Mouse (Mus musculus) neural tube, embryonic 14.5 days (tissue): ENCODE data around the gene Casq2. TPM values are rescaled to one million over a fixed set of nuclear protein-coding genes. Genes with fewer than 3 reads are reported as not detected.

Experiments used
- ATAC-seq: fragments of 200-750 bp; cut with Nextera tagmentation; 2 replicates; pipeline ENCODE4 v1.8.0; 2017; ENCODE audit warnings: low read depth, mild to moderate bottlenecking, moderate TSS enrichment, moderate library complexity
- H3K27ac ChIP-seq: fragments of 300-500 bp; sonication (generic); 2 replicates; pipeline ENCODE4 v1.5.1; 2014; ENCODE audit warnings: low read depth, mild to moderate bottlenecking, control low read depth, low read length, moderate library complexity, mixed read lengths
- H3K27me3 ChIP-seq: fragments of 300-500 bp; sonication (generic); 2 replicates; pipeline ENCODE4 v1.6.1; 2014; ENCODE audit warnings: low read length; ENCODE audit not compliant: control insufficient read depth, insufficient read depth
- H3K36me3 ChIP-seq: fragments of 300-500 bp; sonication (generic); 2 replicates; pipeline ENCODE4 v1.6.1; 2014; ENCODE audit warnings: low read length, mixed read lengths; ENCODE audit not compliant: control insufficient read depth, insufficient read depth
- H3K4me1 ChIP-seq: fragments of 300-500 bp; sonication (generic); 2 replicates; pipeline ENCODE4 v1.6.1; 2014; ENCODE audit warnings: low read length; ENCODE audit not compliant: control insufficient read depth, insufficient read depth
- H3K4me2 ChIP-seq: fragments of 300-500 bp; sonication (generic); 2 replicates; pipeline ENCODE4 v1.6.1; 2014; ENCODE audit warnings: mild to moderate bottlenecking, low read depth, low read length, control low read depth
- H3K4me3 ChIP-seq: fragments of 300-500 bp; sonication (generic); 2 replicates; pipeline ENCODE4 v1.5.1; 2014; ENCODE audit warnings: low read depth, low read length, control low read depth, mixed read lengths
- H3K9ac ChIP-seq: fragments of 300-500 bp; sonication (generic); replicated peaks from 2 replicates; pipeline ENCODE4 v1.6.1; 2014; ENCODE audit warnings: low read depth, mild to moderate bottlenecking, control low read depth, low read length, mixed read lengths
- H3K9me3 ChIP-seq: fragments of 300-500 bp; sonication (generic); 2 replicates; pipeline ENCODE4 v1.6.1; 2016; ENCODE audit warnings: low read length; ENCODE audit not compliant: control insufficient read depth
- WGBS: fragments of 180-500 bp; shearing (Covaris S2); extraction: QIAGEN DNeasy Blood & Tissue Kit; methylation state at CpG from one replicate; pipeline ENCODE4 v1.1.7; 2014; 5-methylcytosine and 5-hydroxymethylcytosine counted together
- polyA plus RNA-seq: library from polyadenylated mRNA; unstranded; fragments of >200 nt; fragmentation: Nextera tagmentation; extraction: Ambion mirVana; gene quantifications from 2 replicates; pipeline ENCODE4 v1.2.1, GENCODE M21; 2014

Casq2 gene
- polyA plus RNA-seq, 1 experiment from 2014 or later: 0.75 TPM

DNA sequence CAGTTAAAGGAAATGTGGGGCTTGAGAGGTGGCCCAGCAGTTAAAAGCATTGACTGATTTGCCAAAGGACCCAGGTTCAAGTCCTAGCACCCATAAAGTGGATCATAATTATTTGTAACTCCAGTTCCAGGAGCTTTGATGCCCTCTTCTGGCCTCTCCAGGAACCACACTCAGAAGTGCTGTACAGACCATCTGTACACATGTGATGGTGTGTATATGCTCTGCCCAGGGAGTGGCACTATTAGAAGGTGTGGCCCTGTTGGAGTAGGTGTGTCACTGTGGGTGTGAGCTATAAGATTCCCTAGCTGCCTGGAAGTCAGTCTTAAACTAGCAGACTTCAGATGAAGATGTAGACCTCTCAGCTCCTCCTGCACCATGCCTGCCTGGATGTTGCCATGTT lies 34.7 kb downstream of the Casq2 start:
- H3K9ac ChIP-seq: no peak overlapping the region
- no peaks in the 10 kb centered on the region for H3K36me3 ChIP-seq
- no peaks in the 10 kb centered on the region for H3K9me3 ChIP-seq
- H3K27me3 ChIP-seq: no peaks in the 10 kb centered on the region
- no peak overlapping the region for H3K27ac ChIP-seq
- no peak overlapping the region for H3K4me2 ChIP-seq
- ATAC-seq: no peak
- no peaks in the 10 kb centered on the region for H3K4me1 ChIP-seq
- H3K4me3 ChIP-seq: no peak overlapping the region

DNA sequence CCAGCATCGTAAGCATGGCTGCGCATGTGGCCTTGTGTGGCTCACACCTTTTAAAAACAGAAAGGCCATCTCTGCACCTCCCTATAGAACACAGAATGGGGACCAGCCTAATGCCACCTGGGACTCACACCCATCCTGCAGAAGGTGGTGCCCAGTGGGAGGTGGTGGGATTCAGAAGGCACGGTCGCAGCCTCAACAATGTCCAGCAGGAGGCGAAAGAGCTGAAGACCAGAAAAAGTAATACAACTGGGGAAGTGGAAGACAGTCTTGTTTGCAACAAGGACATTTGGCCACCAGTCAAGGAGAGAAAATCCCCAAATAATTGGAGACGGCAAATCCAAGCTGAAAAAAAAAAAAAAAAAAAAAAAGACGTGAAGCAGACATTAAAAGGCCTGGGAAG lies 35.8 kb downstream of the Casq2 start:
- ATAC-seq: no peak
- no peaks in the 10 kb centered on the region for H3K4me1 ChIP-seq
- WGBS: 76% methylated on average over 7 of the region's 7 CpGs
- no peaks in the 10 kb centered on the region for H3K36me3 ChIP-seq
- H3K4me3 ChIP-seq: no peak overlapping the region
- no peak overlapping the region for H3K27ac ChIP-seq
- H3K27me3 ChIP-seq: no peaks in the 10 kb centered on the region
- no peak overlapping the region for H3K9ac ChIP-seq
- no peak overlapping the region for H3K4me2 ChIP-seq
- H3K9me3 ChIP-seq: no peaks in the 10 kb centered on the region

DNA sequence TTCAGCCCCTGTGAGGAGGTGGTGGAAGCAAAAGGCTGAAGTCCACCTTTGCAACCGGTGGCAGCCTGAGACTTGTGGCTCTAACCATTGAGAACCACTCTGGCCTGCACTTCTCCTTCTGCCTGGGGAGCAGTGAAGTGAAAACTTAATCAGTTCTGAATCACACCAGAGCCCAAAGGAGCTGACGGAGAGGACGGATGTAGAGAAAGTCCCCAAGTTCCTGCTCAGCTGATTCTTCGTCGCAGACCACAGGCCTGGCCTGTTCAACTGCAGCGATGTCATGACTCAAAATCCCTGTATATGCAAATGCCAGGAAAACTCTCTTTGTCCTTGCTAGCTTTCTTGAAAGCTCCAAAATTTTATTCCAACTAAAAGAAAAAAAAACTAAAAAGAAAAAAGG lies 37.4 kb downstream of the Casq2 start:
- 82% methylated on average over 6 of the region's 6 CpGs for WGBS
- Histone ChIP-seq H3K4me2 (no peak overlapping the region), H3K9me3 (no peaks in the 10 kb centered on the region), H3K4me3 (no peak overlapping the region), H3K27me3 (no peaks in the 10 kb centered on the region), H3K36me3 (no peaks in the 10 kb centered on the region), H3K9ac (no peak overlapping the region), H3K4me1 (no peaks in the 10 kb centered on the region), H3K27ac (no peak overlapping the region)
- no peak for ATAC-seq

DNA sequence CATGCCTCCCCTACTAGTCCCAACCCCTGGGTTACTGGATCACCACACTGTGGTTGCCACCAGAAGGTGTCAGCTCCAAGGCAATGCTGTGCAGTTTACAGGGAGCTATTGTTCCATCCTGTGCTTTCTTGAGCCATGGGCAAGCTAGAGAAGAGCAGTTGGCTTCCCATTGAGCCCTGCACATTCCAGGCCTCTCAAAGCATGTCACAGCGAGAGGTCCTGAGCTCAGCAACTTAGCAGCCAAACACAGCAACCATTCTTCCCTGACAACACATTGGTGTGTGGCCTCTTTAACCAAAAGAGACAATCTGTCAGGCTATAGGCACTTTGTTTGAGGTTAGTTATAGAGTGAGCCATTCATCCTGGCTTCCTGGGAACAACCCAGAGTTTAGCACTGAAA lies 39.3 kb downstream of the Casq2 start:
- H3K9ac ChIP-seq: no peak overlapping the region
- no peaks in the 10 kb centered on the region for H3K4me1 ChIP-seq
- 14% methylated on average over 1 of the region's 1 CpGs for WGBS
- no peaks in the 10 kb centered on the region for H3K36me3 ChIP-seq
- ATAC-seq: peak; percentile 31; the same call in 1 of the 2 replicates
- H3K27me3 ChIP-seq: no peaks in the 10 kb centered on the region
- no peak overlapping the region for H3K4me3 ChIP-seq
- H3K9me3 ChIP-seq: no peaks in the 10 kb centered on the region
- no peak overlapping the region for H3K27ac ChIP-seq
- no peak overlapping the region for H3K4me2 ChIP-seq

DNA sequence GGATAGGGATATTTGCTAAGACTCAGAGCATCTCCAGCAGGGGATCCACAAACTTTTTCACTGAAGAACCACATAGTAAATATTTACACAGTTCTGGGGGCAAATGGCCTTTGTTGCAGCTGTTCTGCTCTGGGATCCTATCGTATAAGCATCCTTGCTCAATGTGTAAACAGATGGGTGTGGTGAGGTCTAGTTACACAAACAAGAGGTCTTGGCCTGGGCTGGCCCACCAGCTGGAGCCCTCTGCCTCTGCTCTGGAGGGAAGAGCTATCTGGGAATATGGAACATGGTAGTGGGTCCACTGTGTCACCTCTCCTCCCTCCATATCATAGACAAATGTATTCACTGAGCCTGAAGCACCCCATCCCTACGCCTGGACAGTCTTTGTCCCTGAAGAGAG lies 40.9 kb downstream of the Casq2 start:
- 70% methylated on average over 2 of the region's 2 CpGs for WGBS
- no peak for ATAC-seq
- no peak overlapping the region for H3K9ac ChIP-seq
- H3K27me3 ChIP-seq: no peaks in the 10 kb centered on the region
- H3K27ac ChIP-seq: no peak overlapping the region
- no peaks in the 10 kb centered on the region for H3K36me3 ChIP-seq
- H3K9me3 ChIP-seq: no peaks in the 10 kb centered on the region
- no peaks in the 10 kb centered on the region for H3K4me1 ChIP-seq
- H3K4me3 ChIP-seq: no peak overlapping the region
- no peak overlapping the region for H3K4me2 ChIP-seq

DNA sequence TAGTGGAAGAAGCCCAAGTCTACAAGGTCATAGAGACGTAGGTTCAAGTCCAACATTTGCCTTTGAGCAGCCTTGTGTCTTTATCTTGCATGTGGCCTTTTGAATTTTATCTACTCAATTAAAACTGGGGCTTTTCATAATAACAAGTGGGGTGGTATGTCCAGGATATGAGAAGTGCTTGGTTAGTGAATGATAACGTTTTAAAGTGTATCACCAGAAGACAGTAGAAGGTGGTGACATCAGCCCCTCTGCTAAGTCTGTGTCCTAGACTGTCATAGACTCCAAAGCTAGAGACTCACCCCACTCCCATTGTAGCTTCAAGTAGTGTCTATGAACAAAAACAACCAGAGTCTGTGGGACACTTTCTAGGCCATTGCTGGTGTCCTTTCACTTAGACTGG lies 42.0 kb downstream of the Casq2 start:
- H3K9ac ChIP-seq: no peak overlapping the region
- no peak for ATAC-seq
- 78% methylated on average over 2 of the region's 2 CpGs for WGBS
- H3K4me2 ChIP-seq: no peak overlapping the region
- H3K36me3 ChIP-seq: no peaks in the 10 kb centered on the region
- no peaks in the 10 kb centered on the region for H3K9me3 ChIP-seq
- no peaks in the 10 kb centered on the region for H3K27me3 ChIP-seq
- no peak overlapping the region for H3K27ac ChIP-seq
- no peaks in the 10 kb centered on the region for H3K4me1 ChIP-seq
- no peak overlapping the region for H3K4me3 ChIP-seq

DNA sequence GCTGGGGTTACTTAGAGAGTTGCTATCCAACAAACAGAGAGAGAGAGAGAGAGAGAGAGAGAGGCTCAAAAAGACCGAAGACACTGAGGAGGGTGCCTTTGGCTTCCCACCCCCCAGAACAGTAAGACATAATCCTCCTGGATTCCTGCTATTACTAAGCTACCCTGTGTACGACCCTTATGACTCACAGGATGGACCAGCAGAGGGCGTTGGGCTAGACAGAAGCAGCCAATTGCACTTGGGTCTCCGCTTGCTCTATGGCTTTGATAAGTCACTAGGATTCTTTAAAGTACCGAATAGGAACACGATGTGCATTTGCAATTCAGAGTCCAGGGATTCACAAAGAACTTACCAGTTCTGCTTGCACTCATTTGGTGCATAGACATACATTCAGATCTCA lies 44.3 kb downstream of the Casq2 start:
- no peak for ATAC-seq

DNA sequence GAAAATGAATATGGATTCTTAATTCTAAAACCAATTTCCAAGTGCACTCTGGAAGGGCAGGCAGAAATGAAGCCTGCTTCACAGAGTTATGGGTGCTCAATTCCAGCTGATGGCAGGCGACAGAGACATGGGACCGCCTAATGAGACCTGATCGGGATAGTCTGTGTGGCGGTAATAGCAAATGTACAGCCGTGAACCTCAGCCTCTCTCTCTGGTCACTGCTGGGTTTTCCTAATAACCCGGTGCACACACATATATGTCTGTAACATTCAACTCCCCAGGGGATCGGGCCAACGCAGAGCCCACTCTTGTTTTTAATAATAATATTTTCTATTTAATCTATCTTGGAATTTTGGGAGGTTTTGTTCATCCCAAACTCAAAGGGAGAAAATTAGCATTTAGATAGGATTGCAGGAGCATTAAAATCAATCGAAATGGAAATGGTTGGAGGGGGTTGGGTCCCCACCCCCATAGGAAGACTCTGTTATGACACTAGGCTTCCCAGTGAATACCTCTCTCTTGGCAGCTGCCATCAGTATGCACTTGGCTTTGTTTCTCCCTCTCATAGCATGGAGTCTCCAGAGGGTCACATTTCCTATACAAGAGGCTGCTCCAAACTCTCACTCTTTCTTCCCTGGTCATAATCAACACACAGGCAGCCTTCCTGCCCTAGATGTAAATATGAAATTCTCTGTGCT lies 45.6 kb downstream of the Casq2 start:
- peak; percentile 44; the same call in 1 of the 2 replicates for ATAC-seq
- H3K9me3 ChIP-seq: no peaks in the 10 kb centered on the region
- H3K4me1 ChIP-seq: no peaks in the 10 kb centered on the region
- WGBS: 72% methylated on average over 9 of the region's 9 CpGs
- H3K36me3 ChIP-seq: no peaks in the 10 kb centered on the region
- H3K4me3 ChIP-seq: no peak overlapping the region
- H3K4me2 ChIP-seq: no peak overlapping the region
- H3K27ac ChIP-seq: no peak overlapping the region
- H3K9ac ChIP-seq: no peak overlapping the region
- no peaks in the 10 kb centered on the region for H3K27me3 ChIP-seq

More for the DNA sequence above, 44.3 kb downstream of the Casq2 start:
- Histone ChIP-seq H3K27ac (no peak overlapping the region), H3K9me3 (no peaks in the 10 kb centered on the region), H3K4me1 (no peaks in the 10 kb centered on the region), H3K36me3 (no peaks in the 10 kb centered on the region), H3K4me2 (no peak overlapping the region), H3K9ac (no peak overlapping the region), H3K27me3 (no peaks in the 10 kb centered on the region), H3K4me3 (no peak overlapping the region)
- WGBS: 73% methylated on average over 6 of the region's 6 CpGs

DNA sequence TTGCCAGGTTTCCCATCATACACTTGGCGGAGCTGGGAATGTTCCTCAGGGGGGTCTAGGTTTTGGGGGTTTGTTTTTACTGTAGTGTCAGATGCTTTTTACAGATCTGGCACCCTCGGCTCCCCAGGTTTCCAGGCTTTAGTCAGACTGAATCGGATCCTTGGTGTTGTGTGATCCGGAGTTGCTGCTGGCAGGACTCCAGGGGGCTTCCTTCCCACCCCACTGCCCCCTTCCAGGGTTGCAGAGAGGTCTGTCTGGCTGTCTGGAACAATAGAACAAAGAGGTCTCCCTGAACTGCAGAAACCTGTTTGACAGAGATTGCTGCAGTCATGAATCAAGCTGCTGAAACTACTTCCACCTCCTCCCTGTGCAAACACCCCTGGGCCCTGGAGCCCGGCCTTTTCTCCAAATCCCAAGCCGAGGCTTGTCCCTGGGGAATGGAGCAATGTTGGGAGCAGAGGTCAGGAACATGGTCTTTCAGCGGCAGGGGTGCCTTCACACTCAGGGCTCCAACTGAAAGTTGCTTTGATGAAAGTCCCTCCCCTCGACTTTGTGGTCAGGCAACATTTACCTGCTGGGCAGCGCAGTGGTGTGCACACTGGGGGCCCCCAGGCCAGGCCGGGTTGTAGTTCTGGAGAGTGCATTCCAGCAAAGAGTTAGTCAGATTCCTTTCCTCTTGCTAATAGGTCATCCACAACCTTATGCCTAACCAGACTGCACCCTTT lies 49.3 kb downstream of the Casq2 start:
- Histone ChIP-seq H3K27ac (no peak overlapping the region), H3K4me1 (no peaks in the 10 kb centered on the region), H3K27me3 (no peaks in the 10 kb centered on the region), H3K4me2 (no peak overlapping the region), H3K4me3 (no peak overlapping the region), H3K9ac (no peak overlapping the region), H3K36me3 (no peaks in the 10 kb centered on the region), H3K9me3 (no peaks in the 10 kb centered on the region)
- WGBS: 17% methylated on average over 10 of the region's 10 CpGs
- ATAC-seq: no peak
